Mouse (Mus musculus): Measurements from ENCODE around the gene Ttc34.

DNA sequence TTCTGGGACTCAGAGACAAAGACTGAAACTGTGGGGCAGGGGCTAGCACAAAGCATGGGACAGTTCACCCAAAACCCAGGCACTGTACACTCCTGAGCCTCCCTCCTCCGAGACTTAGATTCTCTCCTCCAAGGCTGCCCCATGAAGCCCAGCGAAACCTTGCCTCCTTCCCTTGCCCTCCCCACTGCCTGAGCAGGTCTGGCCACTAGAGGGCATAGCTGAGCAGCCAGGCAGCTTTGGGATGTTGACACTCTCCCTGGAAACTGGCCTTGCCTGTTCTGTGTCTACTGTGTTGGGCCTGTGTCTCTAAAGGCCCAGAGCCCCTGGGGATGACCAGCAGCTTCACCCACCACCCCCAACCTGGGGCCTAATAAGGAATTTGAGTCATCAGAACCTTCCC, at the start of gene Ttc34:
- TF ChIP-seq CTCF (IDR thresholded peaks at IDR 0.05; ENCODE audit: control insufficient read depth, insufficient read depth, insufficient replicate concordance, low read depth, low read length) (peak; percentile 94; the same call in 1 of the 2 replicates), POLR2A (IDR thresholded peaks at IDR 0.05; ENCODE audit: control insufficient read depth, low read depth, low read length) (no peak)
